Mouse (Mus musculus): ENCODE data around the gene Arpc3. TPM values are rescaled to one million over a fixed set of nuclear protein-coding genes. Genes with fewer than 3 reads are reported as not detected.
"Not testable (repeated sequence)": the region's sequence is repeated elsewhere in the genome, so short reads cannot be mapped to it uniquely, and the experiment has no call there.

Arpc3 gene
- polyA plus RNA-seq, 1 experiment from 2014 or later = 219 TPM

- Histone ChIP-seq H3K27me3 (replicated peaks; ENCODE audit: control insufficient read depth, insufficient read depth, low read length) (no peaks in the 10 kb centered on the region), H3K9me3 (ENCODE audit: control insufficient read depth, low read length) (peaks cover 2% of the 10 kb centered on the region; the same call in 1 of the 2 replicates), H3K4me3 (replicated peaks; ENCODE audit: low read length) (no peak overlapping the region), H3K27ac (ENCODE audit: low read length) (no peak overlapping the region), H3K9ac (replicated peaks; ENCODE audit: low read depth, low read length) (no peak overlapping the region), H3K36me3 (ENCODE audit: control insufficient read depth, insufficient read depth) (peaks cover 19% of the 10 kb centered on the region), H3K4me1 (replicated peaks; ENCODE audit: control insufficient read depth, insufficient read depth, low read length) (no peaks in the 10 kb centered on the region), H3K4me2 (ENCODE audit: low read length) (no peak overlapping the region)
- no peak for ATAC-seq
- WGBS = 87% methylated on average over 19 of the region's 19 CpGs
Measured at GRCm38 (mm10) chr5:122409692-122410645, 18.3 kb downstream of the Arpc3 start.

GRCm38 (mm10) chr5:122411892-122412291 lies 20.2 kb downstream of the Arpc3 start:
- H3K4me2 ChIP-seq (ENCODE audit: low read length) = no peak overlapping the region
- no peak overlapping the region for H3K9ac ChIP-seq (replicated peaks; ENCODE audit: low read depth, low read length)
- no peaks in the 10 kb centered on the region for H3K4me1 ChIP-seq (replicated peaks; ENCODE audit: control insufficient read depth, insufficient read depth, low read length)
- WGBS = 88% methylated on average over 5 of the region's 5 CpGs
- peaks cover 2% of the 10 kb centered on the region; the same call in 1 of the 2 replicates for H3K9me3 ChIP-seq (ENCODE audit: control insufficient read depth, low read length)
- no peaks in the 10 kb centered on the region for H3K27me3 ChIP-seq (replicated peaks; ENCODE audit: control insufficient read depth, insufficient read depth, low read length)
- H3K4me3 ChIP-seq (replicated peaks; ENCODE audit: low read length) = no peak overlapping the region
- peaks cover 2% of the 10 kb centered on the region for H3K36me3 ChIP-seq (ENCODE audit: control insufficient read depth, insufficient read depth)
- H3K27ac ChIP-seq (ENCODE audit: low read length) = no peak overlapping the region
- no peak for ATAC-seq

DNA sequence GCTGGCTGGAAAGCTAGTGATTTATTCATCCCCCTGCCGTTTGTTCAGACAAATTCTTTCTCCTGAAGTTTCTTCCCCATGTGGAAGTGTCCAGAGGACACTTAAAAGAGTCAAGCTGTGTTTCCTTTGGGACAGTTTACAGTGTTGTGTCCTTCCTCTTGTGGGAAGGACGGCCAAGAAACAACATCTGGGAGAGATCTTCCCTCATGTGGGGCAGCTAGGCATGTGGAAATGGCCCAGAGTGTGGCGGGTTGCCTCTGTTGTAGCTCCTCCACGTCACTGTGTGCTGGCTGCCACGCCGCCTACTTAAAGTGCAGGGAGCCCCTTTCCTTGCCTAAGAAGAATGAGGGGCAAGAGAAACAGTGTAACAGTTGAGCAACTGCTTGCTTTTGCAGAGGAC lies 21.1 kb downstream of the Arpc3 start:
- WGBS = 76% methylated on average over 6 of the region's 6 CpGs

DNA sequence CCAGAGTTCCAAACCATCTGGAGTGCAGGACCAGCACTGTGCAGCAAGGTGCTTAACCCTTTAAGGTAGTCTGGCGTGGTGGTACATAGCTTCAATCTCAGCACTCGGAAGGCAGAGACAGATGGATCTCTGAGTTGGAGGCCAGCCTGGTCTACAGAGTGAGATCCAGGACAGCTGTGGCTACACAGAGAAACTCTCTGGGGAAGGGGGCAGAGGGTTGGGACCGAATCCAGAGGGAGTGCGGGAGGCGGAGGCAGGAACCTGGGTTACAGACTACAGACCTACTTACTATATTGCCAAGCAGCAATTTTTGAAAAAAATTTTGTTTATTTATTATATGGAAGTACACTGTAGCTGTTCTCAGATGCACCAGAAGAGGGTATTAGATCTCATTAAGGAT lies 22.7 kb downstream of the Arpc3 start:
- H3K9ac ChIP-seq (replicated peaks; ENCODE audit: low read depth, low read length) = no peak overlapping the region
- H3K9me3 ChIP-seq (ENCODE audit: control insufficient read depth, low read length) = peaks cover 2% of the 10 kb centered on the region; the same call in 1 of the 2 replicates
- no peak overlapping the region for H3K27ac ChIP-seq (ENCODE audit: low read length)
- ATAC-seq = no peak
- H3K4me2 ChIP-seq (ENCODE audit: low read length) = no peak overlapping the region
- 87% methylated on average over 5 of the region's 5 CpGs for WGBS
- H3K4me3 ChIP-seq (replicated peaks; ENCODE audit: low read length) = no peak overlapping the region
- H3K27me3 ChIP-seq (replicated peaks; ENCODE audit: control insufficient read depth, insufficient read depth, low read length) = no peaks in the 10 kb centered on the region
- no peaks in the 10 kb centered on the region; the same call in 1 of the 2 replicates for H3K36me3 ChIP-seq (ENCODE audit: control insufficient read depth, insufficient read depth)
- no peaks in the 10 kb centered on the region for H3K4me1 ChIP-seq (replicated peaks; ENCODE audit: control insufficient read depth, insufficient read depth, low read length)

More for the DNA sequence above, 21.1 kb downstream of the Arpc3 start:
- Histone ChIP-seq H3K4me2 (ENCODE audit: low read length) (no peak overlapping the region), H3K4me1 (replicated peaks; ENCODE audit: control insufficient read depth, insufficient read depth, low read length) (no peaks in the 10 kb centered on the region), H3K4me3 (replicated peaks; ENCODE audit: low read length) (no peak overlapping the region), H3K27ac (ENCODE audit: low read length) (no peak overlapping the region), H3K36me3 (ENCODE audit: control insufficient read depth, insufficient read depth) (no peaks in the 10 kb centered on the region; the same call in 1 of the 2 replicates), H3K9ac (replicated peaks; ENCODE audit: low read depth, low read length) (no peak overlapping the region), H3K9me3 (ENCODE audit: control insufficient read depth, low read length) (peaks cover 2% of the 10 kb centered on the region; the same call in 1 of the 2 replicates), H3K27me3 (replicated peaks; ENCODE audit: control insufficient read depth, insufficient read depth, low read length) (no peaks in the 10 kb centered on the region)
- ATAC-seq = no peak

GRCm38 (mm10) chr5:122415465-122415864 lies 23.8 kb downstream of the Arpc3 start:
- 89% methylated on average over 12 of the region's 12 CpGs for WGBS
- H3K4me1 ChIP-seq (replicated peaks; ENCODE audit: control insufficient read depth, insufficient read depth, low read length) = no peaks in the 10 kb centered on the region

GRCm38 (mm10) chr5:122420676-122421075 lies 29.0 kb downstream of the Arpc3 start:
- not testable (repeated sequence) for H3K4me2 ChIP-seq (ENCODE audit: low read length); H3K4me3 ChIP-seq (replicated peaks; ENCODE audit: low read length); H3K27me3 ChIP-seq (replicated peaks; ENCODE audit: control insufficient read depth, insufficient read depth, low read length); H3K9me3 ChIP-seq (ENCODE audit: control insufficient read depth, low read length); H3K27ac ChIP-seq (ENCODE audit: low read length); H3K9ac ChIP-seq (replicated peaks; ENCODE audit: low read depth, low read length); H3K36me3 ChIP-seq (ENCODE audit: control insufficient read depth, insufficient read depth); ATAC-seq
- WGBS = 69% methylated on average over 4 of the region's 4 CpGs
- peaks cover 18% of the 10 kb centered on the region for H3K4me1 ChIP-seq (replicated peaks; ENCODE audit: control insufficient read depth, insufficient read depth, low read length)

More at GRCm38 (mm10) chr5:122415465-122415864, 23.8 kb downstream of the Arpc3 start:
- Histone ChIP-seq H3K9ac (replicated peaks; ENCODE audit: low read depth, low read length) (no peak overlapping the region), H3K27me3 (replicated peaks; ENCODE audit: control insufficient read depth, insufficient read depth, low read length) (no peaks in the 10 kb centered on the region), H3K27ac (ENCODE audit: low read length) (no peak overlapping the region), H3K4me2 (ENCODE audit: low read length) (no peak overlapping the region), H3K36me3 (ENCODE audit: control insufficient read depth, insufficient read depth) (no peaks in the 10 kb centered on the region), H3K4me3 (replicated peaks; ENCODE audit: low read length) (no peak overlapping the region), H3K9me3 (ENCODE audit: control insufficient read depth, low read length) (peaks cover under 1% of the 10 kb centered on the region; the same call in 1 of the 2 replicates)
- ATAC-seq = no peak

DNA sequence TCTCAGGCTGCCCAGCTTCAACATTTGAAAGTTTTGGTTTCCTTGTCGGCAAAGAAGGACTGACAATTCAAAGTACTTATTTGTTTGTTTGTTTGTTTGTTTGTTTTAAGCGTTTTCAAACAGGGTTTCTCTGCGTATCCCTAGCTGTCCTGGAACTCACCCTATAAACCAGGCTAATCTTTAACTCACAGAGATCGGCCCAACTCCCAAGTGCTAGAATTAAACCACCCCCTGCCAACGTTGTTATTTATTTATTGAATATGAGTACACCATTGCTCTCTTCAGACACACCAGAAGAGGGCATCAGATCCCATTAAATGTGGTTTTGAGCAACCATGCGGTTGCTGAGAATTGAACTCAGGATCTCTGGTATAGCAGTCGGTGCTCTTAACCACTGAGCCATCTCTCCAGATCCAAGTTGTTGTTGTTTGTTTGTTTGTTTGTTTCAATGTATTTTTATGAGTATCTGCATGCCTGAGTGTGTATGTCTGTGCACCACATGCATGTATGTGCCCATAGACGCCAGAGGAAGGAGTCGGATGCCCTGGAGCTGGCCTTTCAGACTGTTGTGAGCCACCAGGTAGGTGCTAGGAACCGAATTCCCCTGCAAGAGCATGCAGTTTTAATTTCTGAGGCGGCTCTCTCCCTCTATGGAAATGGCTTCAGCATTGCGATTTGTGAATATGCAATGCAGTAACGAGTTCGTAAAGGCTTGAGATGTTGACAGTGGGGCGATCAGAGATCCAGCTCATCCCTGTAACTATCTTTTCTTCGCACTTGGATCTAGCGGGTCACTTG lies 29.8 kb downstream of the Arpc3 start, which contains the start of gene Anapc7:
Gene Anapc7, plus strand, starts transcription at position 423 of the 798 bp plus-strand sequence.
- WGBS = 20% methylated on average over 17 of the region's 17 CpGs
- H3K27me3 ChIP-seq (replicated peaks; ENCODE audit: control insufficient read depth, insufficient read depth, low read length) = no peaks in the 10 kb centered on the region
- peak within 1 kb of the TSS; percentile 78 for H3K4me2 ChIP-seq (ENCODE audit: low read length)
- peaks cover 18% of the 10 kb centered on the region for H3K4me1 ChIP-seq (replicated peaks; ENCODE audit: control insufficient read depth, insufficient read depth, low read length)
- no peaks in the 10 kb centered on the region for H3K36me3 ChIP-seq (ENCODE audit: control insufficient read depth, insufficient read depth)
- peak; percentile 53 for ATAC-seq
- peak within 1 kb of the TSS; percentile 95 for H3K4me3 ChIP-seq (replicated peaks; ENCODE audit: low read length)
- H3K9me3 ChIP-seq (ENCODE audit: control insufficient read depth, low read length) = no peaks in the 10 kb centered on the region
- H3K9ac ChIP-seq (replicated peaks; ENCODE audit: low read depth, low read length) = peak within 1 kb of the TSS; percentile 92
- peak within 1 kb of the TSS; percentile 96 for H3K27ac ChIP-seq (ENCODE audit: low read length)

- peak overlapping the region; percentile 95 for H3K4me3 ChIP-seq (replicated peaks; ENCODE audit: low read length)
- peak overlapping the region; percentile 78 for H3K4me2 ChIP-seq (ENCODE audit: low read length)
- H3K4me1 ChIP-seq (replicated peaks; ENCODE audit: control insufficient read depth, insufficient read depth, low read length) = peaks cover 18% of the 10 kb centered on the region
- peak overlapping the region; percentile 92 for H3K9ac ChIP-seq (replicated peaks; ENCODE audit: low read depth, low read length)
- H3K36me3 ChIP-seq (ENCODE audit: control insufficient read depth, insufficient read depth) = no peaks in the 10 kb centered on the region
- no peaks in the 10 kb centered on the region for H3K9me3 ChIP-seq (ENCODE audit: control insufficient read depth, low read length)
- no peaks in the 10 kb centered on the region for H3K27me3 ChIP-seq (replicated peaks; ENCODE audit: control insufficient read depth, insufficient read depth, low read length)
- peak overlapping the region; percentile 96 for H3K27ac ChIP-seq (ENCODE audit: low read length)
- ATAC-seq = peak; percentile 93
- WGBS = under 1% methylated on average over 73 of the region's 73 CpGs
Measured at GRCm38 (mm10) chr5:122422071-122422964, 30.6 kb downstream of the Arpc3 start.
